Mouse (Mus musculus): ENCODE measurements around the gene Kif12. TPM values are rescaled to one million over a fixed set of nuclear protein-coding genes. Genes with fewer than 3 reads are reported as not detected.
A peak's percentile ranks its signal among the peaks of the same experiment; 100 is the strongest.

Kif12 gene
- polyA plus RNA-seq (2015; fragmentation: Nextera tagmentation; extraction: Ambion mirVana), result 0.19 and 0.26 TPM in 2 replicates

GRCm38 (mm10) chr4:63171969-63172685 is at the start of gene Kif12:
TSS of gene Kif12 (minus strand) at chr4:63172131.
- no peak for DNase-seq (ENCODE audit: low spot score)

DNA sequence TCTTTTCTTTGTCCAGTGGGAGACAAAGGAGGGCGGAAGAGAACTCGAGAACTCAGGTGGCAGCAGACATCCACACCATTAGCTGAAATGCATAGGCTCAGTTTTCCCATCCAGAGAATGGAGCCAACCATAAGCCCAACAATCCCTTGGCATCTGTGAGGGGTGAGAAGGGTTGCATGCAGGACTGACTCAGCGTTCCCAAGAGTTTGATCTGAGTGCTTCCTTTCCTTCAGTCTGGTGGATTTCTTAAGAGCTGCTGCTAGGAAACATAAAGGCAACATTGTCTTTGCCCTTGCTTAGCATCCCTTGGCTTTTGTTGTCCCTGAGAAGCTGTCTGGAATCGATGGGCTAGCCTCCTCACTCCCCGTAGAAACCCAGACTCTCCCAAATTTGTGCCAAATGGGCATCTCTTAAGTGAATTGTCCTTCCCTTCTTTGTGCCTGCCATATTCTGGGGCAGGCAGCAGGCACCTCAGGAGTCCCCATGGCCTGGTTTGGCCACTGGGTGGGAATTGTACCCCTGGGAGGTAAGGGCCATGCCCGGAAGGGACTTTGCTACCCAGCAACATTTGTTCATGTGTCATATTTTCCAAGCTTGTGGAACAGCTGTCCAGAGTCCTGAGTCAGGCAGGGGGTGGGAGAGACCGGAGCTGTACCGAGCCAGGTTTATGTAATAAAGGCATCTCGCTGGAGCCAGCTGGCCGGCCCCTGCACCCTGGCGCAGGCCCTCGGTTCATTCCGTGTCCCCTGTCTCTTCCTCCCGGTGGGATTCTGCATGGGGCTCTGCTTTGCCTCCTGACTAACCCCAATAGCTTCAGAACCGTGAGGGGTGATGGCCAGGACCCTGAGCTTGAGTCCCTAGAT is 49.4 kb upstream of the Kif12 start:
- no peak for DNase-seq (ENCODE audit: low spot score)

DNA sequence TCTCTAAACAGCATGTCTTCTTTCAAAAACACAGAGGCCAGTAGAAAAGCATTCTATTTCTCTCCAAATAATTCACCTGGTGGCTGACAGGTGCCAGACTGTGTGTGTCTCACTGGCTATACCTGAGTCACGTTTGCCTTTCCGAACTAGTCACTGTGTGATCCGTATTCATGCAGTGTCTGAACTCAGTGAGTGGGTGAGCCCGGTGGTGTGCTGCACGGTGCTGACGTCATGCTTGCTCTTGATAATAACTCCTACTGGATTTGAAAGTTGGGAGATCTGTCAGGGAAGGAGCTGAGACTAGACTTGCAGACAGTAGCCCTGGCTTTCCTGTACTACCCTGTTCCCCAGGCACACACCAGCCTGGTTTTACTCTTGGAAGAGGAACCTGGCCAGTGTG is 47.7 kb upstream of the Kif12 start:
- no peak for DNase-seq (ENCODE audit: low spot score)

DNA sequence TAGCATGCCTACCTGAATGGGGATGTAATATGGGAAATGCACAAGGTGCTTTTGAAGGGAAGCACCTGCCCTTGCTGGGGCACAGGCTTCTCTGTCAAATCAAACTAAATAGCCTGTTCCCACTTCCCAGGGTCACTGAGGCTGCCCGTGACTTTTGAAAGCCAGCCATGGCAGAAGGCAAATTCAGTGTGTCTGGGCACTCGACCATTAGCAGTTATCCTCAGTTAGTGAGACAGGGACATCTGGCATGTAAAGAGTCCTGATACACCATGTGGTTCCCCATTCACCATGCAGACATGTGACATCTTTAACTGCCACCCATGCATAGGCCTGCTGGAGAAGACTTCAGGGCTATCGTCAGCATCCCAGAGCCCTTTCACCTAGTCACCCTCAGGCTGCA is 47.1 kb upstream of the Kif12 start:
- DNase-seq (ENCODE audit: low spot score), result no peak

- no peak for DNase-seq (ENCODE audit: low spot score)
Observed at GRCm38 (mm10) chr4:63217513-63217912, 45.6 kb upstream of the Kif12 start.

- no peak for DNase-seq (ENCODE audit: low spot score)
Observed at GRCm38 (mm10) chr4:63216566-63216965, 44.6 kb upstream of the Kif12 start.

GRCm38 (mm10) chr4:63215993-63216531 is 44.1 kb upstream of the Kif12 start:
- peak; percentile 34 for DNase-seq (ENCODE audit: low spot score)

DNA sequence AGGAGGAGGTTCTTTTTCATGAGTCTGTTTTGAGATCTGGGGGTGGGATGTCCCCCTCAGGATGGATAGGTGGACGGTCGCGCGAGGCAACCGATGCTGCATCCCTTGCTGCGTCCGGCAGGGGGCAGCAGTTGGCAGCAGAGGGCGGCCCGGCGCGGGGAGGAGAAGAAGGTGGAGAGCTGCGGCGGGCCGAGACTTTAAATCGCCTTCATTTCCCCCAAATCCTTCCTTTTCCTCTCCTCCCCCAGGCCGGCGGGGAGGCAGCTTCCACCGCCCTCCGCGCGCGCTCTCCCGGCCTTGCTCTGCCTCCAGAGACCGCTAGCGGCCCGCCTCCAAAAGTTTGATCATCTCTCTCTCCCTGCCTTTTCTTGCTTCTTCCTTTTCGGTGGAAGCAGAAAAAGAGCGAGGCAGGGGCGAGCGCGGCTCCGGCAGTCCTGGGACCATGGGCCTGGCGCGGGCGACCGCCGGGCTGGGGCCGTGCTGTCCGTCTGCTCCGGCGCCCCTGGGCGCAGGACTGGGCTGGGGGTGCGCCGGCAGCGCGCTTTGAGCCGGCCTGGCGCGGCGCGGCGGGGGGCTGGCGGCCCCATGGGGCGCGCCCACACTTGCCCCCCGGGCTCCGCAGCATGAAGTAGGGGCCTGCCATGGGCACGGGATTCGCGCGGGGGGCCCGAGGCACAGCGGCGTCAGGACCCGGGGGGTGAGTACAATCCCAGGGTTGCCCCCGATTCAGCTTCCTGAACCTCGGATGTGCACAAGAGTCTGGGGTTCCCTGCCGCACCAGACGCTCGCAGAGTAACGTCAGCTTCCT is 43.5 kb upstream of the Kif12 start:
- DNase-seq (ENCODE audit: low spot score), result peak; percentile 69

- DNase-seq (ENCODE audit: low spot score), result peak; percentile 31
Observed at GRCm38 (mm10) chr4:63213907-63214621, 42.1 kb upstream of the Kif12 start, which contains the start of gene Col27a1. TSS of gene Col27a1 (plus strand) at chr4:63214004.

DNA sequence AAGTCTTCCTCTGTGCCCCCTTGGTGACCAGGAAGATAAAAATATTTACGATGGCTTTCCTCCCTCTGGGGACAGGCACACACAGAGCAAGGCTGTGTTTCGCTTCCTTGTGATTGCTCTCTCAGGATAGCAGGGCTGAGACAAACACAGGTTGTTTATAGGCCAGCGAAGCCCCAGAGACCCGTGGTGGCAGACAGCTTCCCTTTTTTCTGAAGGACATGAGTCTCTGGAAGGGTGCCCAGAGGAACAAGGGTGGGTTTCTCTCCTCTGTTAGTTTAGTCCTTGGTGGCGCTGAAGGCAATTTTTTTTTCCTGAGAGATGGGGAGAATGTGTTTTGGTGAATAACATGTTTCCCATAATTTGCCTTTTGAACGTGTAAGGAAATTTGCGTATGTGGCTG is 33.7 kb upstream of the Kif12 start:
- DNase-seq (ENCODE audit: low spot score), result no peak

- DNase-seq (ENCODE audit: low spot score), result no peak
Observed at GRCm38 (mm10) chr4:63203874-63204273, 31.9 kb upstream of the Kif12 start.

DNA sequence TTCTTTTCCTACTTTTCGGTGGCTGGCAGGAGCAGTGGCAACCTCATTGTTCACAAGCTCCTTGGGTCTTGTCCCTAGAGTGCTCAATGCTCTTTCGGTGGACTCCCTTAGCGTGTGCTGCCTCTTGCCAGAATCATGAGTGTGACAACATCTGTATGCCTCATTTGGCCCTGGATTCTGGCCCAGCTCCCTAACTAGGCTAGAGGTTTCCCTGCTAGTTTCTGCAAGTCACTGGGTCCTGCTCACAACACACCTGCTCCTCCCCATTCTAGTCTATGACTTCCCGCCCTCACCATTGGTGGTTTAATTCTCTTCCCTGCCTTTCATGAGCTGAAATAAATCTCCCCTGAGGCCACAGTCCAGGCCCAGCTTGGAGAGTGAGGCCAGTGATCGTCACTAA is 27.4 kb upstream of the Kif12 start:
- DNase-seq (ENCODE audit: low spot score), result no peak

DNA sequence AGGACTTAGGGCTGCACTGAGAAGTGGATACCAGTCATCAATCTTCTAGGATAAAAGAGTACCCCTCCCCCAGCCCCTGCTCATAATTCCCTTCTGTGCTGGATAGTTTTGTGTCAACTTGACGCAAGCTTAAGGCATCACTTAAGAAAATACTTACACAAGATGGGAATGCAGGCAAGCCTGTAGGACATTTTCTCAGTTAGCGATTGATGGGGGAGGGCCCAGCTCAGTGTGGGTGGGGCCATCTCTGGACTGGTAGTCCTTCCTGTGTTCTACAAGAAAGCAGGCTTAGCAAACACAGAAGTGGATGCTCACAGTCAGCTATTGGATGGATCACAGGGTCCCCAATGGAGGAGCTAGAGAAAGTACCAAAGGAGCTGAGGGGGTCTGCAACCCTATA is 22.4 kb upstream of the Kif12 start:
- no peak for DNase-seq (ENCODE audit: low spot score)

GRCm38 (mm10) chr4:63191641-63192040 is 19.7 kb upstream of the Kif12 start:
- DNase-seq (ENCODE audit: low spot score), result no peak

DNA sequence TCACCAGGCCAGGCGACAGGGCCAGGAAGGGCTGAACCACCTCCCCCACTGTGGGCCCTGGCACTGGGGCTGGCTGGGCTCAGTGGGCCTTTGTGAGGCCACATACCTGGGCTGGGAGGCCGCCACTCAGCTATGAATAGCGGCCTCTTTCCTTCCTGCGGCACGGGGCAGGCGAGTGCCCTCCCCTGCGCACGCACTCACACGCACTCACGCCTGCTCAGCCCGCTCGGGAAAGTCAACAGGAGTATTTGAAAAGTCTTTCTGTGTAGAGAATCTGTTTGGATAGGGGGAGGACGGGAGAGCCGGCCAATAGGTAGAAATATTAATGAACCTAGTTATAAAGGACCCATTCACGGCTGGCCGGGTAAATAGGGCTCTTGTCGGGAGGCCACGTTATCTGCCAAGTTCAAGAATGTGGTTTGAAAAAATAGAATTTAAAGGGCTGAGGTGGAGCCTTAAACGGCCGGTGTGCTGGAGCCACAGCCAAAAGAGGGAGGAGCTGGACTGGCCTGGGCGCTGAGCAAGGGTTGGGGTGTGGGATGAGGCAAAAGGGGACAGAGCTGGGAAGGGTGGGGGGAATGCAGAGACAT is 14.4 kb upstream of the Kif12 start:
- DNase-seq (ENCODE audit: low spot score), result no peak

DNA sequence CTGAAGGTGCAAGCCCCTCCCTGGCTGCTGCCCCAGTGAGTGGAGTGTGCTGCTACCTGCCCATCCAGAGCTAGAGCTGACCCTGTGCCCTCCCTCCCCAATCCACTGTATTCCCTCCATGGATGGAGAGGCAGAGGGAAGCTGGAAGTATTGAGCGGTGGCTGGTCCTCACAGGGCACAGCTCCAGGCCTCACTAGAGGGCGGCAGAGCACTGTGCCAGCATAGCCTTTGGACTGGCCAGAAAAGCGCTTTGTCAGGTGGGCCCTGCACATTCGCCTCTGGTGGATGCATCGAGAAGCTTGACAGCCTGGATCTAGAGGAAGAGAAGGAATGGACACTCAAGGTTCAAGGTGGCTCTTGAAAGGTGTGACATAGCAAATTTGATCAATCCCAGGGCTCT is 9.6 kb upstream of the Kif12 start:
- DNase-seq (ENCODE audit: low spot score), result peak; percentile 14

DNA sequence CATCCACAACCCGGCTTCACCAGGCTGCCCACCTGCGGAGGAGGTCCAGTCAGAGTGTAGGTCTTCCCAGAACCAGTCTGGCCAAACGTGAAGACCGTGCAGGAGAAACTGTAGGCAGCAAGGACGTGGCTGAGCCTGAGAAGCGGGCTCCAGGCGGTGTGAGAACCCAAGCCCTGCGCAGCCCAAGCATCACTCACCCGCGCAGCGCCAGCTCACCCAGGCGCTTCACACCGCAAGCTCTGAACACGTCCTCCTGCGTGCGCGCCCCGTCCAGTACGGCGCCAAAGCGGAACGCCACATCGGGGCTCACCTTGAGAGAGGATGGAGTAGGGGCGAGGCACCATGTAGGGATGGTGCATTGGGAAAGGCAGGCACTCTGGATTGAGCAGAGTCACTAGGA is 809 bp downstream of the Kif12 start:
- no peak for DNase-seq (ENCODE audit: low spot score)

GRCm38 (mm10) chr4:63170061-63170460 is 1.9 kb downstream of the Kif12 start:
- DNase-seq (ENCODE audit: low spot score), result no peak

GRCm38 (mm10) chr4:63166323-63166722 is 5.6 kb downstream of the Kif12 start:
- peak; percentile 33 for DNase-seq (ENCODE audit: low spot score)

- DNase-seq (ENCODE audit: low spot score), result no peak
Observed at GRCm38 (mm10) chr4:63165636-63166035, 6.3 kb downstream of the Kif12 start.
